Mouse (Mus musculus) E14TG2a.4 (cell line): ENCODE data around the gene Arhgef16.

Experiments used
- CTCF ChIP-seq: conservative IDR thresholded peaks from 2 replicates; pipeline ENCODE4 v1.5.1; 2014; ENCODE audit warnings: low read length
- NANOG ChIP-seq: IDR thresholded peaks from 2 replicates; pipeline ENCODE4 v1.6.1; 2014; ENCODE audit warnings: borderline replicate concordance, low read length, mixed read lengths

- TF ChIP-seq CTCF (no peak), NANOG (no peak)
Observed at GRCm38 (mm10) chr4:154336650-154337049, 35.2 kb upstream of the Arhgef16 start.
